Mouse (Mus musculus) liver, embryonic 11.5 days (tissue): ENCODE measurements around the gene Ap5m1. TPM values are rescaled to one million over a fixed set of nuclear protein-coding genes. Genes with fewer than 3 reads are reported as not detected.
"Not testable (repeated sequence)": the region's sequence is repeated elsewhere in the genome, so short reads cannot be mapped to it uniquely, and the experiment has no call there.

Source experiments
- ATAC-seq: fragments of 200-750 bp; cut with Nextera tagmentation; replicated peaks from 2 replicates; pipeline ENCODE4 v1.8.0; 2017; ENCODE audit warnings: moderate number of reproducible peaks, mild to moderate bottlenecking, moderate TSS enrichment, moderate library complexity; ENCODE audit not compliant: low FRiP score
- DNase-seq: peaks from one replicate; pipeline ENCODE4 v3.0.0-alpha.2; 2017; ENCODE audit warnings: low spot score
- H3K27ac ChIP-seq: fragments of 300-500 bp; sonication (generic); 2 replicates; pipeline ENCODE4 v1.5.1; 2014; ENCODE audit warnings: mild to moderate bottlenecking, low read depth, low read length, control low read depth
- H3K27me3 ChIP-seq: fragments of 300-500 bp; sonication (generic); replicated peaks from 2 replicates; pipeline ENCODE4 v1.6.1; 2014; ENCODE audit warnings: low read length, mixed read lengths; ENCODE audit not compliant: control insufficient read depth, insufficient read depth
- H3K36me3 ChIP-seq: fragments of 300-500 bp; sonication (generic); 2 replicates; pipeline ENCODE4 v1.6.1; 2014; ENCODE audit warnings: mild to moderate bottlenecking, low read length, moderate library complexity, mixed read lengths; ENCODE audit not compliant: control insufficient read depth, insufficient read depth
- H3K4me1 ChIP-seq: fragments of 300-500 bp; sonication (generic); replicated peaks from 2 replicates; pipeline ENCODE4 v1.6.1; 2014; ENCODE audit warnings: low read length, mixed read lengths; ENCODE audit not compliant: control insufficient read depth, insufficient read depth
- H3K4me2 ChIP-seq: fragments of 300-500 bp; sonication (generic); 2 replicates; pipeline ENCODE4 v1.6.1; 2014; ENCODE audit warnings: mild to moderate bottlenecking, control low read depth, moderate library complexity
- H3K4me3 ChIP-seq: fragments of 300-500 bp; sonication (generic); 2 replicates; pipeline ENCODE4 v1.5.1; 2014; ENCODE audit warnings: low read depth, low read length, control low read depth
- H3K9ac ChIP-seq: fragments of 300-500 bp; sonication (generic); 2 replicates; pipeline ENCODE4 v1.6.1; 2014; ENCODE audit warnings: low read depth, low read length, control low read depth
- H3K9me3 ChIP-seq: fragments of 300-500 bp; sonication (generic); 2 replicates; pipeline ENCODE4 v1.6.1; 2016; ENCODE audit warnings: low read length, inconsistent platforms, mixed read lengths; ENCODE audit not compliant: control insufficient read depth
- WGBS: fragments of 180-500 bp; shearing (Covaris S2); extraction: QIAGEN DNeasy Blood & Tissue Kit; methylation state at CpG from one replicate; pipeline ENCODE4 v1.1.7; 2014; 5-methylcytosine and 5-hydroxymethylcytosine counted together
- polyA plus RNA-seq: library from polyadenylated mRNA; unstranded; fragments of >200 nt; fragmentation: Nextera tagmentation; extraction: Ambion mirVana; gene quantifications from 2 replicates; pipeline ENCODE4 v1.2.1, GENCODE M21; 2014

Ap5m1 gene
- polyA plus RNA-seq, 1 experiment from 2014 or later, result 24.2 TPM

GRCm38 (mm10) chr14:49090102-49090501 lies 24.2 kb downstream of the Ap5m1 start:
- ATAC-seq (no peak), DNase-seq (no peak)
- no peak overlapping the region for H3K9ac ChIP-seq
- H3K9me3 ChIP-seq, result no peaks in the 10 kb centered on the region
- no peak overlapping the region for H3K4me3 ChIP-seq
- 66% methylated on average over 5 of the region's 5 CpGs for WGBS
- no peaks in the 10 kb centered on the region for H3K27me3 ChIP-seq
- H3K27ac ChIP-seq, result no peak overlapping the region
- H3K4me1 ChIP-seq, result no peaks in the 10 kb centered on the region
- H3K4me2 ChIP-seq, result no peak overlapping the region
- H3K36me3 ChIP-seq, result 0 out of 2 replicates have a peak, but pooled peaks cover 2% of the 10 kb centered on the region

GRCm38 (mm10) chr14:49091277-49091676 lies 25.4 kb downstream of the Ap5m1 start:
- DNase-seq (no peak), ATAC-seq (no peak)
- no peak overlapping the region for H3K9ac ChIP-seq
- no peaks in the 10 kb centered on the region for H3K4me1 ChIP-seq
- H3K4me3 ChIP-seq, result no peak overlapping the region
- no peak overlapping the region for H3K27ac ChIP-seq
- 92% methylated on average over 4 of the region's 4 CpGs for WGBS
- H3K4me2 ChIP-seq, result no peak overlapping the region
- H3K36me3 ChIP-seq, result 0 out of 2 replicates have a peak, but pooled peaks cover 2% of the 10 kb centered on the region
- H3K27me3 ChIP-seq, result no peaks in the 10 kb centered on the region
- H3K9me3 ChIP-seq, result no peaks in the 10 kb centered on the region

- H3K4me1 ChIP-seq, H3K27me3 ChIP-seq, DNase-seq, H3K9ac ChIP-seq, H3K9me3 ChIP-seq, ATAC-seq, H3K27ac ChIP-seq, H3K36me3 ChIP-seq, H3K4me3 ChIP-seq, H3K4me2 ChIP-seq: not testable (repeated sequence)
- WGBS, result 72% methylated on average over 1 of the region's 1 CpGs
Measured at GRCm38 (mm10) chr14:49091755-49092154, 25.9 kb downstream of the Ap5m1 start.

- Histone ChIP-seq H3K9ac (no peak overlapping the region), H3K4me3 (no peak overlapping the region), H3K4me1 (no peaks in the 10 kb centered on the region), H3K27ac (no peak overlapping the region), H3K27me3 (no peaks in the 10 kb centered on the region), H3K4me2 (no peak overlapping the region), H3K36me3 (no peaks in the 10 kb centered on the region), H3K9me3 (no peaks in the 10 kb centered on the region)
- WGBS, result 12% methylated on average over 7 of the region's 7 CpGs
- ATAC-seq (no peak), DNase-seq (peak; percentile 44)
Measured at GRCm38 (mm10) chr14:49118381-49118780, 52.5 kb downstream of the Ap5m1 start.

- H3K9ac ChIP-seq, result no peak overlapping the region
- no peak overlapping the region for H3K4me3 ChIP-seq
- no peaks in the 10 kb centered on the region for H3K27me3 ChIP-seq
- no peaks in the 10 kb centered on the region for H3K36me3 ChIP-seq
- WGBS, result 85% methylated on average over 9 of the region's 9 CpGs
- DNase-seq (no peak), ATAC-seq (no peak)
- H3K4me1 ChIP-seq, result no peaks in the 10 kb centered on the region
- H3K4me2 ChIP-seq, result no peak overlapping the region
- H3K9me3 ChIP-seq, result no peaks in the 10 kb centered on the region
- H3K27ac ChIP-seq, result no peak overlapping the region
Measured at GRCm38 (mm10) chr14:49121723-49122122, 55.8 kb downstream of the Ap5m1 start.

- no peak overlapping the region for H3K27ac ChIP-seq
- H3K27me3 ChIP-seq, result no peaks in the 10 kb centered on the region
- no peak overlapping the region for H3K4me2 ChIP-seq
- no peak for ATAC-seq
- no peaks in the 10 kb centered on the region for H3K4me1 ChIP-seq
- no peak for DNase-seq
- H3K4me3 ChIP-seq, result no peak overlapping the region
- H3K36me3 ChIP-seq, result no peaks in the 10 kb centered on the region
- WGBS, result 83% methylated on average over 23 of the region's 23 CpGs
- H3K9me3 ChIP-seq, result no peaks in the 10 kb centered on the region
- no peak overlapping the region for H3K9ac ChIP-seq
Measured at GRCm38 (mm10) chr14:49127162-49127779, 61.4 kb downstream of the Ap5m1 start.

GRCm38 (mm10) chr14:49128544-49129263 lies 62.8 kb downstream of the Ap5m1 start:
- Histone ChIP-seq H3K9ac (no peak overlapping the region), H3K4me2 (no peak overlapping the region), H3K9me3 (no peaks in the 10 kb centered on the region), H3K27ac (no peak overlapping the region), H3K27me3 (no peaks in the 10 kb centered on the region), H3K4me1 (no peaks in the 10 kb centered on the region), H3K36me3 (no peaks in the 10 kb centered on the region), H3K4me3 (no peak overlapping the region)
- 76% methylated on average over 10 of the region's 10 CpGs for WGBS
- ATAC-seq (no peak), DNase-seq (no peak)

GRCm38 (mm10) chr14:49132391-49132790 lies 66.5 kb downstream of the Ap5m1 start:
- H3K9me3 ChIP-seq, result no peaks in the 10 kb centered on the region
- no peak overlapping the region for H3K9ac ChIP-seq
- WGBS, result 82% methylated on average over 3 of the region's 3 CpGs
- DNase-seq (no peak), ATAC-seq (no peak)
- no peak overlapping the region for H3K4me3 ChIP-seq
- no peaks in the 10 kb centered on the region for H3K4me1 ChIP-seq
- no peaks in the 10 kb centered on the region for H3K36me3 ChIP-seq
- no peak overlapping the region for H3K4me2 ChIP-seq
- no peaks in the 10 kb centered on the region for H3K27me3 ChIP-seq
- no peak overlapping the region for H3K27ac ChIP-seq

- DNase-seq (no peak), ATAC-seq (no peak)
- Histone ChIP-seq H3K9ac (no peak overlapping the region), H3K4me1 (no peaks in the 10 kb centered on the region), H3K27me3 (no peaks in the 10 kb centered on the region), H3K27ac (no peak overlapping the region), H3K4me2 (no peak overlapping the region), H3K36me3 (no peaks in the 10 kb centered on the region), H3K9me3 (no peaks in the 10 kb centered on the region), H3K4me3 (no peak overlapping the region)
- 46% methylated on average over 1 of the region's 1 CpGs for WGBS
Measured at GRCm38 (mm10) chr14:49138171-49138570, 72.3 kb downstream of the Ap5m1 start.
